Mouse (Mus musculus) C2C12 (cell line): ENCODE measurements around the gene Abhd17b. TPM values are rescaled to one million over a fixed set of nuclear protein-coding genes. Genes with fewer than 3 reads are reported as not detected.
"Not testable (repeated sequence)": the region's sequence is repeated elsewhere in the genome, so short reads cannot be mapped to it uniquely, and the experiment has no call there.

ENCODE experiments used
- H3K27me3 ChIP-seq: one replicate; pipeline ENCODE4 v1.6.1; 2011; ENCODE audit not compliant: control insufficient read depth, insufficient read depth, insufficient read length
- H3K36me3 ChIP-seq: one replicate; pipeline ENCODE4 v1.6.1; 2011; ENCODE audit not compliant: control insufficient read depth, insufficient read depth
- H3K4me3 ChIP-seq: one replicate; pipeline ENCODE4 v1.5.1; 2011; ENCODE audit warnings: mild to moderate bottlenecking, control low read depth; ENCODE audit not compliant: poor library complexity, insufficient read depth, severe bottlenecking
- H3K79me2 ChIP-seq: one replicate; pipeline ENCODE4 v1.6.1; 2011; ENCODE audit not compliant: control insufficient read depth, insufficient read depth
- H3K79me3 ChIP-seq: one replicate; pipeline ENCODE4 v1.6.1; 2011; ENCODE audit warnings: low read depth, control low read depth
- H3ac ChIP-seq: one replicate; pipeline ENCODE3; 2011; ENCODE audit warnings: low read depth; ENCODE audit not compliant: control insufficient read depth, insufficient read length
- CEBPB ChIP-seq: IDR thresholded peaks from one replicate; pipeline ENCODE4 v1.6.1; 2011; ENCODE audit warnings: low read depth, mild to moderate bottlenecking, control low read depth, moderate library complexity
- CTCF ChIP-seq: IDR thresholded peaks from one replicate; pipeline ENCODE4 v1.5.1; 2011; ENCODE audit not compliant: control insufficient read depth, insufficient read depth, insufficient read length
- FOSL1 ChIP-seq: IDR thresholded peaks from one replicate; pipeline ENCODE4 v1.8.0; 2011; ENCODE audit warnings: mild to moderate bottlenecking, low read length; ENCODE audit not compliant: poor library complexity, insufficient read depth, severe bottlenecking
- MAX ChIP-seq: IDR thresholded peaks from one replicate; pipeline ENCODE4 v1.6.1; 2011; ENCODE audit warnings: mild to moderate bottlenecking, control low read depth
- MYOD1 ChIP-seq: IDR thresholded peaks from one replicate; pipeline ENCODE4 v1.6.1; 2011; ENCODE audit warnings: low read depth; ENCODE audit not compliant: control insufficient read depth, insufficient read length
- MYOG ChIP-seq: IDR thresholded peaks from one replicate; pipeline ENCODE4 v1.6.1; 2011; ENCODE audit not compliant: control insufficient read depth, insufficient read length; ENCODE audit errors: extremely low read depth
- USF1 ChIP-seq: IDR thresholded peaks from one replicate; pipeline ENCODE4 v1.6.1; 2011; ENCODE audit warnings: low read depth, mild to moderate bottlenecking, control low read depth, moderate library complexity
- polyA plus RNA-seq: library from polyadenylated mRNA; unstranded; fragments of >200 nt; fragmentation: generic; extraction: Trizol; gene quantifications from one replicate; pipeline ENCODE4 v1.2.1, GENCODE M21; 2012; ENCODE audit warnings: missing spikeins

Gene Abhd17b
- polyA plus RNA-seq, 1 experiment, result 6.2 TPM

DNA sequence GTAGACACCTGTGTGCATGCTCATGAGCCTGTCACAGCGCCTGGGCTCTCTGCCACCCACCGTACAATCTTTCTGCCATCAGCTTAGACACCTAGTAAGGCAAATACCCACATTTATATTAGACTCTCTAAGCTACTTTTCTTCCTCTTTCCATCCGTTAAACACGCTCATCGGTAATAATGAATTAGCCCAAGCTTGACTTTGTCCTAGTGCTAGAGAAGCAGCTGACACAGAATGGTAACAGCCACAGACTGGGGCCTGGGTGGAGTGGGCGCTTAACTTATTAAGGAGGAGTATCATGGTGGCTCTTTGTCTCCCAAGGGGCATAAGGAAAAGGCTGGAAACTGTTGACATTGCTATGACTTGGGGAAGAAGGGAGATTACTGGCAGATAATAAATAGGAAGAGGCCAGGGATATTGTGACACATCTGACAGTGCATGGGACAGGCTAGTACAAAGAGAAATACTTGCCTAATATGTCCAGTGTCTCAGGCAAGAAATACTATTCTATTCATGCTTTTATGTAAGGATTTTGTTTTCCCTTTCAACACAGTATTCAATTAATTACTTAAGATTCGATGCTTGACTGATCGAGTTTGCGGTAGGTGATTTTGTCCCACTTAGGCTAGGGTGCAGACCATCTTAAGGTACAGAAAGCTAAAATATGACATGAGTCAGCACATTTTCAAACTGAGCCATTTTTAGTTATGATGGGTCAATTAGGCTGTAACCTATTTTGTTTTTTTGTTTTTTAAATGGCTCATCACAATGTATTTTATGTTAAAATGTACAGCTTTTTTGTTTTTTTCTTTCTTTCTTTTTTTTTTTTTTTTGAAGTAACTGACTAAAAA lies 41.0 kb upstream of the Abhd17b start:
- no peak for TF ChIP-seq MYOD1
- no peak for TF ChIP-seq CTCF
- no peak for TF ChIP-seq USF1
- TF ChIP-seq MAX, result no peak
- no peak for TF ChIP-seq CEBPB
- no peak for TF ChIP-seq MYOG
- TF ChIP-seq FOSL1, result no peak
- Histone ChIP-seq H3K27me3 (no peaks in the 10 kb centered on the region), H3K4me3 (no peak overlapping the region), H3K36me3 (no peaks in the 10 kb centered on the region), H3K79me2 (peaks cover 12% of the 10 kb centered on the region), H3K79me3 (peaks cover 4% of the 10 kb centered on the region), H3ac (no peak overlapping the region)

- Histone ChIP-seq H3K27me3 (no peaks in the 10 kb centered on the region), H3K4me3 (no peak overlapping the region), H3K79me2 (peaks cover 5% of the 10 kb centered on the region), H3ac (no peak overlapping the region), H3K79me3 (peaks cover 6% of the 10 kb centered on the region), H3K36me3 (no peaks in the 10 kb centered on the region)
- TF ChIP-seq MYOG (no peak), CTCF (no peak), CEBPB (no peak), USF1 (no peak), MYOD1 (no peak), MAX (no peak), FOSL1 (no peak)
These were observed 37.2 kb upstream of the Abhd17b start for GRCm38 (mm10) chr19:21615801-21616200.

DNA sequence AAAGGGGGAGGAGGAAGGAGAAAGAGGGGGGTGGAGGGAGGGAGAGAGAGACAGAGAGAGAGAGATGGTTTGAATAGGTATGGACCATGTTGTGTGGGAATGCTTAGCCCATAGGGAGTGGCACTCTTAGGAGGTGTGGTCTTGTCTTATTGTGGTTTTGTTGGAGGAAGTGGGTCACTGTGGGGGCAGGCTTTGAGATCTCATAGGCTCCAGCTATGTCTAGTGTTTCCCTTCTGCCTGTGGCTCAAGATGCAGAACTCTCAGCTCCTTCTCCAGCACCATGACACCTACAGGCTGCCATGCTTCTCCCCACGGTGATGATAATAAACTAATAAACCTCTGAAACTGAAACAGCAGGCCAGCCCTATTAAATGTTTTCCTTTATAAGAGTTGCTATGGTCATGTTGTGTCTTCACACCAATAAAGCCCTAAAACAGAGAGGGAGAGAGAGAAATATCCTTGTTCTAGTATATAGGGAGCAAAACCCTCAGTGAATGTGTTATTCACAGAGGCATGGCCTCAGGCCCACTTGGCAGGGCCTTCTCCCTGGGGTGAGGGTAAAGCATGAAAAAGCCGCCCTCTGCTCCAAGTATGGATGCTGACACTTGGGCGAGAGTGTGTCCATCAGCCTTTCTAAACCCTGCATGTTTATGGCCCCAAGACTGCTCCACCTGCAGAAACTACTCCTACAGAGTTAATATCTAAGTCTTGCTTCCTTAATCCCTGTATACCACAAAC lies 29.4 kb upstream of the Abhd17b start:
- H3K36me3 ChIP-seq, result no peaks in the 10 kb centered on the region
- H3K27me3 ChIP-seq, result no peaks in the 10 kb centered on the region
- TF ChIP-seq FOSL1 (no peak), CEBPB (no peak), MYOD1 (no peak), CTCF (no peak), USF1 (no peak), MAX (no peak), MYOG (no peak)
- H3K4me3 ChIP-seq, result no peak overlapping the region
- H3ac ChIP-seq, result no peak overlapping the region
- H3K79me3 ChIP-seq, result peaks cover 6% of the 10 kb centered on the region
- peaks cover 43% of the 10 kb centered on the region for H3K79me2 ChIP-seq

DNA sequence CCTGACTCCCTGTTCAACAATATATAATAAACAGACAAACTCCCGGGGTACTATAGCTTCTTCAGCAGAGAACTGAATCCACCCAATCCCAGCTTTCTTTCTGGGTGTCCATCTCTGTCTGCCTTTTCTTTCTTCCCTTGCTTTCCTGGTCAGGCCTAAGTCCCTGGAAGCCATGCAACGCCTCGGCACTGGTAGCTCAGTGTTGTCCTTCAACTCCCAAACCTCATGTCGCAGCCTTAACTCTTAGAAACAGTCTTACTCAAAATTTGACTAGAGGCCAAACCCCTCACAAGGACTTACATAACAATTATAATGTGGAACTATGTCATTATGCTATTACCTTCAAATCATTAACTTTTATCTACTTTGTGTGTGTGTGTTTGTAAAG lies 28.8 kb upstream of the Abhd17b start:
- H3K4me3 ChIP-seq, result no peak overlapping the region
- no peak overlapping the region for H3ac ChIP-seq
- TF ChIP-seq MAX, result no peak
- TF ChIP-seq MYOG, result no peak
- TF ChIP-seq USF1, result no peak
- no peak for TF ChIP-seq CTCF
- TF ChIP-seq FOSL1, result no peak
- TF ChIP-seq CEBPB, result no peak
- no peak for TF ChIP-seq MYOD1
- H3K27me3 ChIP-seq, result no peaks in the 10 kb centered on the region
- peaks cover 7% of the 10 kb centered on the region for H3K79me3 ChIP-seq
- peaks cover 43% of the 10 kb centered on the region for H3K79me2 ChIP-seq
- H3K36me3 ChIP-seq, result no peaks in the 10 kb centered on the region

DNA sequence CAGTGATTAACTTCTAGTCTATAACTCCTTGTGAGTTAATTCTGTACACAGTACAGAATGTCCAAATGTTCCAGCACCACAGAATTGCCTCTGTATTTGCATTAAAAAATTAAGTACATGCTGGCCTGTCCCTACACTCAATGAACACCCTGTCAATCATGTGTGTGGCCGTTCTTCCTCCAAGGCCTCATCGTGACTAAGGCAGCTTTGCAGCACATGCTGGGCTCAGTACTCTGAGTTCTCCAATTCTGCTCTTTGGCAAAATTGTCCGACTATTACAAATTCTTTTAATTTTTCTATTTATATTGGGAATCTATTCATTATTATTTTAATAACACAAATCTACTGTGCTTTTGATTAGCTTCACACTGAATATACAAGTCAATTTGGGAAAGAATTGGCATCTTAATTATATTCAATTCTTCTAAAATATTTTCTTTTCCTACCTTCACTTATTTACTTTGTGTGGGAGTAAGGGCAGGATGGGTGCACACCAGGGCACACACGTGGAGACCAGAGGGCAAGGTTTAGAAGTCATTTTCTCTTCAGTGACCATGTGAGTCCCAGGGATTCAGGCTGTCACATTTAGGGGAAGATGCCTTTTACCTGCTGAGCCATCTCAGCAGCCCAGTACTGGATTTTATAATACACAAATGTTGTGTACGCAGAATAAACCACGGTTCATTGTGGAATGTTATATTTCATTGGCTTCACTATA lies 26.6 kb upstream of the Abhd17b start:
- no peak for TF ChIP-seq FOSL1
- no peak for TF ChIP-seq CTCF
- no peak for TF ChIP-seq MYOG
- TF ChIP-seq CEBPB, result no peak
- TF ChIP-seq MAX, result no peak
- no peak for TF ChIP-seq USF1
- no peak for TF ChIP-seq MYOD1
- H3ac ChIP-seq, result no peak overlapping the region
- no peak overlapping the region for H3K4me3 ChIP-seq
- H3K36me3 ChIP-seq, result no peaks in the 10 kb centered on the region
- H3K27me3 ChIP-seq, result no peaks in the 10 kb centered on the region
- H3K79me3 ChIP-seq, result peaks cover 6% of the 10 kb centered on the region
- peaks cover 50% of the 10 kb centered on the region for H3K79me2 ChIP-seq

DNA sequence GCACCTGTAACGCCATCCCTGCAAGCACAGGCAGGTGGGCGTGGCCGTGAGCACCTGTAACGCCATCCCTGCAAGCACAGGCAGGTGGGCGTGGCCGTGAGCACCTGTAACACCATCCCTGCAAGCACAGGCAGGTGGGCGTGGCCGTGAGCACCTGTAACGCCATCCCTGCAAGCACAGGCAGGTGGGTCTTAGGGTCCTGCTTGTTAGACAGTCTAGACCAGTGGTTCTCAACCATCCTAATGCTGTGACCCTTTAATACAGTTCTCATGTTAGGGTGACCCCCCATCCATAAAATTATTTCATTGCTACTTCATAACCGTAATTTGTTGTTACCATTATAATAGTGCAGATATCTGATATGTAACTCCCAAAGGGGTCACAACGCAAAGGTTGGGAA lies 24.5 kb upstream of the Abhd17b start:
- H3K27me3 ChIP-seq, H3K79me3 ChIP-seq, H3ac ChIP-seq, H3K4me3 ChIP-seq, H3K36me3 ChIP-seq: not testable (repeated sequence)
- H3K79me2 ChIP-seq, result peaks cover 52% of the 10 kb centered on the region
